Mouse (Mus musculus) limb, embryonic 14.5 days (tissue): ENCODE measurements at regions not wholly inside any gene's neighbourhood (a gene's known extent, or its start where the extent isn't known, plus 50 kb on each side); places are given as distances from the start of the nearest gene placed in this dataset.

Source experiments
- ATAC-seq: fragments of 200-750 bp; cut with Nextera tagmentation; 2 replicates; pipeline ENCODE4 v1.8.0; 2017; ENCODE audit warnings: low read depth, moderate number of reproducible peaks, moderate TSS enrichment; ENCODE audit not compliant: low FRiP score
- DNase-seq: peaks from one replicate; pipeline ENCODE4 v3.0.0-alpha.2; 2015; ENCODE audit warnings: low spot score
- H3K27ac ChIP-seq: fragments of 300-500 bp; sonication (generic); replicated peaks from 2 replicates; pipeline ENCODE4 v1.5.1; 2014; ENCODE audit warnings: low read depth, mild to moderate bottlenecking, low read length, moderate library complexity, mixed read lengths
- H3K27me3 ChIP-seq: fragments of 300-500 bp; sonication (generic); 2 replicates; pipeline ENCODE4 v1.6.1; 2014; ENCODE audit warnings: low read length, mixed read lengths; ENCODE audit not compliant: control insufficient read depth, insufficient read depth
- H3K36me3 ChIP-seq: fragments of 300-500 bp; sonication (generic); 2 replicates; pipeline ENCODE4 v1.6.1; 2014; ENCODE audit warnings: mild to moderate bottlenecking, low read length, moderate library complexity, mixed read lengths; ENCODE audit not compliant: control insufficient read depth, insufficient read depth
- H3K4me1 ChIP-seq: fragments of 300-500 bp; sonication (generic); 2 replicates; pipeline ENCODE4 v1.6.1; 2014; ENCODE audit warnings: antibody characterized with exemption, low read length, mixed read lengths; ENCODE audit not compliant: control insufficient read depth, insufficient read depth
- H3K4me2 ChIP-seq: fragments of 300-500 bp; sonication (generic); replicated peaks from 2 replicates; pipeline ENCODE4 v1.6.1; 2014; ENCODE audit warnings: low read depth, mild to moderate bottlenecking, low read length, moderate library complexity; ENCODE audit not compliant: severe bottlenecking
- H3K4me3 ChIP-seq: fragments of 300-500 bp; sonication (generic); replicated peaks from 2 replicates; pipeline ENCODE4 v1.5.1; 2014; ENCODE audit warnings: low read length
- H3K9ac ChIP-seq: fragments of 300-500 bp; sonication (generic); 2 replicates; pipeline ENCODE4 v1.6.1; 2014; ENCODE audit warnings: mild to moderate bottlenecking, low read depth, low read length, moderate library complexity; ENCODE audit not compliant: severe bottlenecking
- H3K9me3 ChIP-seq: fragments of 300-500 bp; sonication (generic); 2 replicates; pipeline ENCODE4 v1.6.1; 2016; ENCODE audit warnings: low read length; ENCODE audit not compliant: control insufficient read depth
- POLR2A ChIP-seq: fragments of 200-500 bp; IDR thresholded peaks from 2 replicates; pipeline ENCODE4 v1.8.0; 2012; ENCODE audit warnings: inconsistent platforms, mild to moderate bottlenecking, moderate library complexity, borderline replicate concordance; ENCODE audit not compliant: insufficient read depth, insufficient read length; ENCODE audit errors: extremely low read depth
- WGBS: fragments of 180-500 bp; shearing (Covaris S2); extraction: QIAGEN DNeasy Blood & Tissue Kit; methylation state at CpG from one replicate; pipeline ENCODE4 v1.1.7; 2014; 5-methylcytosine and 5-hydroxymethylcytosine counted together

DNA sequence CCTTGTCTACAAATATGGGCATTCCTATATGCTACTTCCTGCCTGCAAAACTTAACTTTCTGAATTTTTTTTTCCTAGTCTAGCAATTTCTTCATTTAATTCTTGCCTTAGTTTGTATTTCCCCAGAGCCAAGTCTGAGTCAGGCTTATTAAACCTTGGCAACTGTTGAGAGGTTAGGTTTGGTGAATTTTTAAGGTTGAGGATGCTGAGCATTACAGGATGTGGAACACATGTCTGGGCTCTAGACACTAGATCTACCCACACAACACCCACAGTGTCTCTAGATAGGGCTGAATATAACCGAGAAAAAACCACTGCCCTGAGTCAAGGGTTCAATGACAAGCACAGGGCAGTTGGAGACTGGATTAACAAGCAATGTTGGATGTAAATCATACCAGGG lies 211.4 kb upstream of the Gm765 start:
- DNase-seq: no peak
- Histone ChIP-seq H3K27ac (no peak overlapping the region), H3K9ac (no peak overlapping the region), H3K4me1 (no peaks in the 10 kb centered on the region), H3K36me3 (no peaks in the 10 kb centered on the region), H3K9me3 (no peaks in the 10 kb centered on the region), H3K27me3 (no peaks in the 10 kb centered on the region), H3K4me3 (no peak overlapping the region), H3K4me2 (no peak overlapping the region)
- TF ChIP-seq POLR2A: no peak
- WGBS: 61% methylated on average over 1 of the region's 1 CpGs
- ATAC-seq: no peak

- no peak for DNase-seq
- H3K36me3 ChIP-seq: no peaks in the 10 kb centered on the region
These were observed 209.2 kb upstream of the Gm765 start for GRCm38 (mm10) chr6:98551781-98552180.

DNA sequence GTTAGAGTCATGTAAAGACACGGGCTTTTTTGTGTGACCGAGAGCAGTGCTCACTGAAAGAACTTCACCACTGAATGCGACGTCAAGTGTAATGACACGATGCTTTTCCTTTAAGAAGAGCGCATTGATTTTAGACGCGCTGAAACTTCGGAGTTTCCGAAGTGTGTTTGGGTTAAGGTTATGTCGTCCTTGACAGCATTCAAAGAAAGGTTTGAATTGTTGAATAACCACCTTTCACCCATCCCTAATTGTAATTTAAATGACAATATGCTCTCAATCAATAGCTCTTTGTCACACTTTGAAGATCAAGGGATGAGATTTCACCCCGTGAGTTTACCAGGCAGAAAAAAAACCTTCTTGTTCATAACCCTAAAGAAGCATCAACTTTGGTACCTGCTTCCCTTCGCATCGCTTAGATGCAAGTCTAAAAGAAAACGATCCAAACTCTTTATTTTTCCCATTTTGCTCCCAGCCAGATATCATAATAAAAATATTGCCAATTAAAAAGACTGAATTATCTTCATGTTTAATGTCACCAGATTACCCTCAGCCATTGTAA lies 184.4 kb upstream of the Gm765 start:
- no peak for DNase-seq
- no peaks in the 10 kb centered on the region for H3K27me3 ChIP-seq
- H3K36me3 ChIP-seq: no peaks in the 10 kb centered on the region
- no peak overlapping the region for H3K9ac ChIP-seq
- no peak for ATAC-seq
- H3K9me3 ChIP-seq: no peaks in the 10 kb centered on the region
- H3K4me1 ChIP-seq: no peaks in the 10 kb centered on the region; the same call in 1 of the 2 replicates
- WGBS: 75% methylated on average over 15 of the region's 15 CpGs
- H3K4me2 ChIP-seq: no peak overlapping the region
- no peak overlapping the region for H3K27ac ChIP-seq
- H3K4me3 ChIP-seq: no peak overlapping the region
- no peak for TF ChIP-seq POLR2A

More at GRCm38 (mm10) chr6:98551781-98552180, 209.2 kb upstream of the Gm765 start:
- no peak for ATAC-seq
- H3K4me1 ChIP-seq: no peaks in the 10 kb centered on the region
- H3K27ac ChIP-seq: no peak overlapping the region
- no peak overlapping the region for H3K4me2 ChIP-seq
- H3K27me3 ChIP-seq: no peaks in the 10 kb centered on the region
- 74% methylated on average over 3 of the region's 3 CpGs for WGBS
- no peak overlapping the region for H3K9ac ChIP-seq
- no peak for TF ChIP-seq POLR2A
- no peak overlapping the region for H3K4me3 ChIP-seq
- H3K9me3 ChIP-seq: no peaks in the 10 kb centered on the region

- H3K4me1 ChIP-seq: peaks cover 2% of the 10 kb centered on the region; the same call in 1 of the 2 replicates
- no peaks in the 10 kb centered on the region for H3K27me3 ChIP-seq
- no peaks in the 10 kb centered on the region for H3K9me3 ChIP-seq
- H3K27ac ChIP-seq: no peak overlapping the region
- no peak overlapping the region for H3K9ac ChIP-seq
- H3K36me3 ChIP-seq: no peaks in the 10 kb centered on the region
- peak; percentile 43; the same call in 1 of the 2 replicates for ATAC-seq
- TF ChIP-seq POLR2A: no peak
- H3K4me3 ChIP-seq: no peak overlapping the region
- no peak overlapping the region for H3K4me2 ChIP-seq
- 2% methylated on average over 6 of the region's 6 CpGs for WGBS
- peak; percentile 86 for DNase-seq
These were observed 182.7 kb upstream of the Gm765 start for GRCm38 (mm10) chr6:98525286-98525685.

GRCm38 (mm10) chr6:98524659-98525058 lies 182.1 kb upstream of the Gm765 start:
- Histone ChIP-seq H3K4me3 (no peak overlapping the region), H3K4me1 (peaks cover 2% of the 10 kb centered on the region; the same call in 1 of the 2 replicates), H3K27me3 (no peaks in the 10 kb centered on the region), H3K9ac (no peak overlapping the region), H3K4me2 (no peak overlapping the region), H3K9me3 (no peaks in the 10 kb centered on the region), H3K27ac (no peak overlapping the region), H3K36me3 (no peaks in the 10 kb centered on the region)
- TF ChIP-seq POLR2A: no peak
- no peak for DNase-seq
- no peak for ATAC-seq
- WGBS: 24% methylated on average over 2 of the region's 2 CpGs

DNA sequence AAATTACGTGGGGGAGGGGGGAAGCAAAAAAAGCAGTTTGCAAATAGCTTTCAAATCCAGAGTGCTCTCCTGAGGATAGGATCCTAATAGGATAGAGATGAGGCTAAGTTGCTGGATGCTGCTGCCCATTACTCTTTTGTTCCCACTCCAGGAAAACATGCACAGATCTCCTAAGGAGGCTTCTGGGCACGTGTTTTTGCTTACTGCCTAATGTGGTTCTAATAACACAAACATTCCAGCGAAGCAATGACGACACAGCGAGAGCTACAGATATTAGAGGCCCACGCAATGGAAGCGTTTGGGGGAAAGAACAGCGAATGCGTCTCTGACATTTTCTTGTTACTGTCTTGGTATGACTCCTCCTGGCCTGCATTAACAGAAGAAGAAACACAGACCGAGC lies 179.0 kb upstream of the Gm765 start:
- TF ChIP-seq POLR2A: no peak
- Histone ChIP-seq H3K27me3 (no peaks in the 10 kb centered on the region), H3K9me3 (no peaks in the 10 kb centered on the region), H3K9ac (no peak overlapping the region), H3K36me3 (no peaks in the 10 kb centered on the region), H3K4me3 (no peak overlapping the region), H3K4me2 (no peak overlapping the region), H3K4me1 (peaks cover 11% of the 10 kb centered on the region), H3K27ac (no peak overlapping the region)
- ATAC-seq: no peak; the same call in 1 of the 2 replicates
- peak; percentile 66 for DNase-seq
- WGBS: 33% methylated on average over 10 of the region's 10 CpGs
